Mouse (Mus musculus): ENCODE data around the gene Tarbp1. TPM values are rescaled to one million over a fixed set of nuclear protein-coding genes. Genes with fewer than 3 reads are reported as not detected.

Tarbp1 gene
- polyA plus RNA-seq (2015; fragmentation: Nextera tagmentation; extraction: Ambion mirVana): 1.4 and 1.5 TPM in 2 replicates

DNA sequence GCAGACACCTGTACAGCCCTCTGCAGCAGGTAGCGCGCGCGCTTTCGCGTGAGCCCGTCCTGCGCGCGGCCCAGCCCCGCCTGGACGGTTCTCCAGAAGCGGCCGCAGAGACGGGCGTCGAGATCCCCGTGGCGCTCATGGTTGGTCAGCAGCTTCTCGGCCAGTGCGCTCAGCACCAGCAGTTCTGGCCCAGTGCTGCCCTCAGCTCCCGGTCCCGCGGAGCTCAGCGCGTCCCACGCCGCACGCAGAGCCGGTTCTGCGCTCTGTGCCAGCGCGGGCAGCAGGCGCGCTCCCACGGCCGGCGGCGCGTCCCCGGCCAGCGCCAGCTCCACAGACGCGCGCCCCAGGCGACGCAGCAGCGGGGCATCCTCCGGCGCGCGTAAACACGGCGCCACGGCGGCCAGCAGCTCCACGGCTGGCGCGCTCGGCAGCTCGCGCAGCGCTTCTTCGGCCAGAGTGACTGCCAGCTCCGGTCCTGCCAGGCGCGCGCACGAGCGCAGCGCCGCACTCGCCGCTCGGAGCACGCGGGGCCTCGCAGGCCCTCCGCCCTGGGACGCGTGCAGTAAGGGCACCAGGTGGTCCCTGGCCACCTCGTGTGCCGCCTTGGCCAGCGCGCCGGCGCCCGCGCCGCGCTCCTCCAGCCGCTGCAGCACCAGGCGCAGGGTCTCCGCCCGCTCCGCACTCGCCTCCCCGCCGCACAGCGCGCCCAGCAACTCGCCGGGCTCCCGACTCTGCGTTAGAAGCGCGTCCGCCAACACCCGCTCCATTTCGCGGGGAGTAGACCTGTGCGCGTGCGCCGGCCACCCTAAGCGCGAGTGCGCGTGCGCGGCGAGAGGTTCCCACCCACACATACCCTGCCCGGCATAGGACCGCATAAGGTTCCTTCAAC, at the start of gene Tarbp1:
Gene Tarbp1 (minus strand): TSS at position 767 of the 889 bp plus-strand sequence.
- ATAC-seq: peak; percentile 96
- WGBS: under 1% methylated on average over 117 of the region's 124 CpGs
- H3K27me3 ChIP-seq: peaks cover 10% of the 10 kb centered on the region
- H3K4me3 ChIP-seq: peak within 1 kb of the TSS; percentile 88
- H3K9me3 ChIP-seq (replicated peaks): no peaks in the 10 kb centered on the region
- peaks cover 11% of the 10 kb centered on the region for H3K36me3 ChIP-seq (ENCODE audit: poor library complexity, severe bottlenecking)
- peak within 1 kb of the TSS; percentile 89 for H3K27ac ChIP-seq
- peak within 1 kb of the TSS; percentile 82 for H3K9ac ChIP-seq
- peak within 1 kb of the TSS; percentile 85 for H3K4me2 ChIP-seq
- peaks cover 17% of the 10 kb centered on the region for H3K4me1 ChIP-seq

DNA sequence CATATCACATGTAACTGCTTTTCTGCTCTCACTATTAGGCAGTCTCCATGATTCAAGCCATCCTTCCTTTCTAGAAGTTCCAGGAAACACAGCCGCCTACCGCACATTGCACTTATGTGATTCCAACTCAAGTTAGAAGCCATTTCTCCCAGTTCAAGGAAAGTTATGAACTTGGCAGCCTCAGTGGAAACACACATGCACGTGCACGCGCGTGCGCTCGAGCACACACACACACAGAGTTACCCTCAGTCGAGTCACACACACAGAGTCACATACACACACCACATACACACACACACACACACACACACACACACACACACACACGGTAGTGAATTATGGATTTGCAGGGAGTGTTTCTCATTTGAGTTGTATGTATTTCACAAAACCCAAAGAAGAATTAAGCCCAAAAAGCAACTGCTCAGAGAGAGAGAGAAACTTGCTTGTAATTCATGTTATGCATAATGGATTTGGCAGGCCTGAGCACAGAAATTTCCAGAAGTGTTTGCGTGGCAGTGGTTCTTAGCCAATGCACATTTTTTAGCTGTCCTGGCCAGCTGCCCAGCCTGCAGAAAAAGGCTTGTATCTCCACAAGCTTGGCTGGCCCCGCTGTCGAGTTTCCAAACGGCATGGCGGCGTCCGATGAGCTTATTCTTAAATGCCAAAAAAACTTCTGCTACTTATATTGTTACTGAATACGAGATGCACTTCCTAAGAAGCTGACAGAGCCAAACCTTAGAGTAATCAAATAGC, 49.5 kb upstream of the Tarbp1 start:
- no peak overlapping the region for H3K4me3 ChIP-seq
- no peaks in the 10 kb centered on the region for H3K9me3 ChIP-seq (replicated peaks)
- H3K4me1 ChIP-seq: peaks cover 26% of the 10 kb centered on the region
- no peak overlapping the region for H3K9ac ChIP-seq
- H3K27ac ChIP-seq: peak overlapping the region; percentile 57
- 60% methylated on average over 18 of the region's 18 CpGs for WGBS
- H3K4me2 ChIP-seq: no peak overlapping the region
- ATAC-seq: peak; percentile 37; the same call in 1 of the 2 replicates
- no peaks in the 10 kb centered on the region for H3K36me3 ChIP-seq (ENCODE audit: poor library complexity, severe bottlenecking)
- no peaks in the 10 kb centered on the region for H3K27me3 ChIP-seq

DNA sequence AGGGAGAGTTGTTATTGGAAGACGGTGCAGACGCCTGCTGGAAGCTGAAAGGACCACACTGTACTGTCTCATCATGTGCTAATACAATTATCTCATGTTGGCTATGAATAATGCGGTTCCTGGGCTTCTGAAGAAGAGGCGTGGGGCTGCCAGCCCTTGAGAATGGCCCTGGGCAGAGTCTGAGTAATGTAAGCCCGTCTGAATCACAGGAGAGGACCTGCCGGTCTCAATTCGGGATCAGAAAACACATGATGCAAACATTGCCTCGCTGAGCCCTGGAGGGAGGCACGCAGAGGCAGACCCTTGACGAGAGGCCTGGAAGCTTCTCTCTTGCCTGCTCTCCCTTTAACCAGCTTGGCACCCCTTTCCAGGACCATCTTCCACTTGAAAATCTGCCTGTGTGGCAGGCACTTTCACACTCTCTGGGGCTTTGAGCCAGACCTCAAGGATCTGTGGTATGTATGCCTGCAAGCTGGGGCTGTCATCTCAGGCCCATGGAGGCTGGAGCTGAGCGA, 48.3 kb upstream of the Tarbp1 start:
- Histone ChIP-seq H3K36me3 (ENCODE audit: poor library complexity, severe bottlenecking) (no peaks in the 10 kb centered on the region), H3K4me1 (peaks cover 23% of the 10 kb centered on the region), H3K9ac (no peak overlapping the region), H3K4me2 (no peak overlapping the region), H3K4me3 (no peak overlapping the region), H3K27me3 (no peaks in the 10 kb centered on the region), H3K27ac (peak overlapping the region; percentile 35), H3K9me3 (replicated peaks) (no peaks in the 10 kb centered on the region)
- ATAC-seq: no peak; the same call in 1 of the 2 replicates
- 77% methylated on average over 11 of the region's 11 CpGs for WGBS

DNA sequence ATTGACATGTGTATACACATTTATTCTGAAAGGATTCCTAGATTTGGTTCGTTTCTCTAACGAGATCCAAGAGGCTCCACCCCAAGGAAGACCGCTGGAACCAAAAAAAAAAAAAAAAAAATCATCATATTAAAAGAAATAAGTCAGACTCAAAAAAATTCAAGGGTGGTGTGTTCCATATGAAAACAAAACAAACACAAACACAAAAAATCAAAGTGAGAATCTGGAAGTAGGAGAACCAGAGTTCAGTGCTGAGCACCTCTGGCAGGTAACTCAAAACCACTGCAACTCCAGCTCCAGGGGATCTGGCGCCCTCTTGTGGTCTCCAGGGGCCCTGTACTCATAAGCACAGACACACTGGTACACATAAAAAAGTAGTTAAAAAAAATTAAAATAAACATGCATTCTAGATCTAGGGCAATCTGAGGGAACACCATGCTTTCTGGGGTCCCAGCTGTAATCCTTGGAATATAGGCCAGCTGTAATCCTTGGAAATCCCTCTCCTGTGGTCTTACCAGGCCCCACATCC, 44.6 kb upstream of the Tarbp1 start:
- H3K4me1 ChIP-seq: peaks cover 37% of the 10 kb centered on the region
- ATAC-seq: no peak
- no peaks in the 10 kb centered on the region for H3K36me3 ChIP-seq (ENCODE audit: poor library complexity, severe bottlenecking)
- no peak overlapping the region for H3K4me3 ChIP-seq
- H3K27me3 ChIP-seq: no peaks in the 10 kb centered on the region
- WGBS: 90% methylated on average over 4 of the region's 4 CpGs
- no peaks in the 10 kb centered on the region for H3K9me3 ChIP-seq (replicated peaks)
- H3K9ac ChIP-seq: no peak overlapping the region
- H3K27ac ChIP-seq: no peak overlapping the region
- no peak overlapping the region for H3K4me2 ChIP-seq

DNA sequence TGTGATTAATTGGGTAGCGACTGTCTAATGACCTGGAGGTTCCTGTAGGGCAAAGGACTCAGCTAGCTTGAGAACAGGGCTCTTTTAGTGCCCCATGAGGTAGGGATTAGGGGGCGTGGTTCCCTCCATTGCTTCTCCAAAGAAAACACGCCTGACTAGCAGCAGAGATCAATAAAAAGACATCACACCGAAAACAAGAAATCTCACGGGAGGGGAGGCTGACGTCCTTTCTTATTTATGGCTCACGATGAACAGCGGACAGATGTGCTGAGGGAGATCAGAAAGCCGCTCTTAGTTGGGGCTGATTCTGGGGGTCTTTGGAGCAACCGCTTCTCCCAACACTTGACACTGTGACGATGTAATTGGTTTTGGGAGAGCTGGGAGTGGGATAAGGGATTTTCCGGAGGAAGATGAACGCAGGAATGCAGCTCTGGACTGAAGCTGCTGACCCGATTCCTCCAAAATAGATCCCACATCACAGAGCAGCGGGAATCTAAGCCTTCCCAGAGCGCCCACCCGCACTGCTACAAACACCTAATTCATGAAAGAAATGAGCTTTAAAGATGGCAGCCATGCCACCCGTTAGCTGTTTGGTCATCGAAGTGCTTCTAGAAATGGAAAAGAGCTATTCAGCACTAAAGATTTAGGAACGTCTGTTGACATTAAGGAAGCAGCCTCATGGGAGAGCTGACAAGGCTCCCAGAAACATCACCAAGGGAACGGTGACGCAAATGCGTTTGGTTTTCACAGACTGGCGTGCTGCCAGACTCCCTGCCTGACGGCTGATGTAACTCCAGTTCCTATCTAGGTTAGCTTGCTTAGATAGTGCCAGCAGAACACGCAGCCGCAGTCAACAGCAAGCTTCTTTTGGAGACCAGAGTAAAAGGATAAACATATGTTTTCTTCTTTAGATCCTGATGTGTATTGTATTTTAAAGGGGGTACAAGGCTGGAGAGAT, 42.0 kb upstream of the Tarbp1 start:
- peak; percentile 93 for ATAC-seq
- Histone ChIP-seq H3K4me3 (peak overlapping the region; percentile 34), H3K9ac (peak overlapping the region; percentile 51), H3K4me2 (peak overlapping the region; percentile 68), H3K27me3 (no peaks in the 10 kb centered on the region), H3K9me3 (replicated peaks) (no peaks in the 10 kb centered on the region), H3K4me1 (peaks cover 25% of the 10 kb centered on the region), H3K36me3 (ENCODE audit: poor library complexity, severe bottlenecking) (no peaks in the 10 kb centered on the region), H3K27ac (peak overlapping the region; percentile 88)
- WGBS: 3% methylated on average over 27 of the region's 27 CpGs

DNA sequence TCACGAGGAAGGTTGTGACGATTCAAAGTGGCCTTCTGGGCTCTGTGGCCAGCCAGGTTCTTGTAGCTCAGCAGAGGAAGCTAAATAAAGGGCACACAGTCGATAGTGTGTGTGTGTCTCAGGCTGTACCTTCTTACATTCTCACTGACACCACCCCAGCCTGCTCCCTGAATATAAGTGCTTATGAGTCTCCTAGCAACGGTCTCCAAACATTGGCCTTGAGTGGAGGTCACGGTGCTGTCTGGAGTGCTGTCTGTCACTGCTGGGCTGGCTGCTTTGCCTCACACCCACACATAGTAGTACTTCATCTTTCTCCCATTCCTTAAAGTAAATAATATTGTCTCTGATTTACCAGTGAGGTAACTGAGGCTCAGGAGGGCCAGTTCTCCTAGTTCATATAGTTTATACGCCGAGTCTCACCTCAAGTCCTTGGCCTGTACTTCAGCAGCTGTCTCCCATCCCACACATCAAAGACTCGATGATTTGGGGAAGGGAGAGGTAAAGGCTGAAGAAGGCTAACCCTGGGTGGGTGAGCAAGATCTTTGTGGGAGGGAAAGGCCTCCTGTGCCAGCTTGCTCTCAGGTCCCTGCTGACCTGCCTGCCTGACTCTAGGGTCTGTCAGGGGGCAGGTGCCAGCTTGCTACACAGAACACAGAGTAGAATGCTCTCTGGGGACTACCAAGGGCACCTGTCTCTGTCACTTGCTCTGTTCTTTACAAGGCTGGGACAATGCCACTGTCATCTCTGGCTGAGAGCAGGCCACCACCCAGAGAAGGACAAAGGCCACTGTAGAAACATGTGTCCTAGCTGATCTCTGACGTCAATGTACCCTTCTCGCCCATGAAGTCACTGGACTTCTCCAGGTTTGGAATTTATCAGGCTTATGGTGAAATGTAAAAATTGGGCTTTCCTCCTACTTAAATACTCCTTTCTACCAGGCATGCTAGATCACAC, 39.4 kb upstream of the Tarbp1 start:
- Histone ChIP-seq H3K4me1 (peaks cover 25% of the 10 kb centered on the region), H3K27me3 (no peaks in the 10 kb centered on the region), H3K4me3 (no peak overlapping the region), H3K9me3 (replicated peaks) (no peaks in the 10 kb centered on the region), H3K36me3 (ENCODE audit: poor library complexity, severe bottlenecking) (no peaks in the 10 kb centered on the region), H3K9ac (no peak overlapping the region), H3K27ac (no peak overlapping the region), H3K4me2 (no peak overlapping the region)
- WGBS: 79% methylated on average over 10 of the region's 10 CpGs
- no peak for ATAC-seq

DNA sequence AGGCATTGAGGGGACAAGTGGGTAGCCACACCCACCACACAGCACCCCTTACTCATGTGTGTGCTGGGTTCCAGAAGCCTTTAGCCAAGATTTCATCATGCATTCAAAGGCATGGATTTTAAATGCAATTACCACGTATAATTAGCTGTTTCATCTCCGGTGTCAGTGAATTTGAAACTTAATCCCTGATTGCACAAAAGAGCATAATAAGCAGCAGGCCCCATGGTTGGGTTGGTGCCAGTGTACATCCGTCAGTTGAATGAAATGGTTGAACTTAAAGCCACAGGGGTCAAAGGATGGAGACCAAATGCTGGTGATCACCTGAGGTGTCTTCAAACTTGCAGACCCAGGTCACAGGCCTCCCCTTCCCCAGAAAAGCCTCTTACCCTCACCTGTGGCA, 36.0 kb upstream of the Tarbp1 start:
- WGBS: 34% methylated on average over 3 of the region's 3 CpGs
- Histone ChIP-seq H3K4me2 (no peak overlapping the region), H3K27ac (no peak overlapping the region), H3K27me3 (no peaks in the 10 kb centered on the region), H3K4me3 (no peak overlapping the region), H3K36me3 (ENCODE audit: poor library complexity, severe bottlenecking) (no peaks in the 10 kb centered on the region), H3K9ac (no peak overlapping the region), H3K9me3 (replicated peaks) (no peaks in the 10 kb centered on the region), H3K4me1 (no peaks in the 10 kb centered on the region)
- no peak for ATAC-seq

DNA sequence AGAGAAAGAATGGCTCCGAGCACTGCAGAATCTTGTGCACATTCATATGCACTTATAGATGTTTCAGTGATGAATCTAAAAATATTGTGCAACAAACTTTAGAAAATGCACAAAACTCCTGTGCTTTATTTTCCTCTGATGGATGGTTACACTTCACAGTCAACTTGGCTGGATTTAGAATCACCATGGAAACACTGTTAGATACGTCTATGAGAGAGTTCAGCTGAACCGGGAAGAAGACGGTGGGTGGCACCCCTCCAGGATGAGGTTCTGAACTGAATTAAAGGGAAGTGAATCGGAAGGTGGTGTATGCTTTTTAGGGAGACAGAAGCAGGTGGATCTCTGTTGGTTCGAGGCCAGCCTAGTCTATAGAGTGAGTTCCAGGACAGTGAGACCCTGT, 34.8 kb upstream of the Tarbp1 start:
- no peak for ATAC-seq
- peaks cover 3% of the 10 kb centered on the region; the same call in 1 of the 2 replicates for H3K9me3 ChIP-seq (replicated peaks)
- H3K27me3 ChIP-seq: no peaks in the 10 kb centered on the region
- H3K9ac ChIP-seq: no peak overlapping the region
- no peaks in the 10 kb centered on the region for H3K4me1 ChIP-seq
- H3K4me2 ChIP-seq: no peak overlapping the region
- WGBS: 65% methylated on average over 6 of the region's 6 CpGs
- H3K4me3 ChIP-seq: no peak overlapping the region
- H3K27ac ChIP-seq: no peak overlapping the region
- H3K36me3 ChIP-seq (ENCODE audit: poor library complexity, severe bottlenecking): no peaks in the 10 kb centered on the region

DNA sequence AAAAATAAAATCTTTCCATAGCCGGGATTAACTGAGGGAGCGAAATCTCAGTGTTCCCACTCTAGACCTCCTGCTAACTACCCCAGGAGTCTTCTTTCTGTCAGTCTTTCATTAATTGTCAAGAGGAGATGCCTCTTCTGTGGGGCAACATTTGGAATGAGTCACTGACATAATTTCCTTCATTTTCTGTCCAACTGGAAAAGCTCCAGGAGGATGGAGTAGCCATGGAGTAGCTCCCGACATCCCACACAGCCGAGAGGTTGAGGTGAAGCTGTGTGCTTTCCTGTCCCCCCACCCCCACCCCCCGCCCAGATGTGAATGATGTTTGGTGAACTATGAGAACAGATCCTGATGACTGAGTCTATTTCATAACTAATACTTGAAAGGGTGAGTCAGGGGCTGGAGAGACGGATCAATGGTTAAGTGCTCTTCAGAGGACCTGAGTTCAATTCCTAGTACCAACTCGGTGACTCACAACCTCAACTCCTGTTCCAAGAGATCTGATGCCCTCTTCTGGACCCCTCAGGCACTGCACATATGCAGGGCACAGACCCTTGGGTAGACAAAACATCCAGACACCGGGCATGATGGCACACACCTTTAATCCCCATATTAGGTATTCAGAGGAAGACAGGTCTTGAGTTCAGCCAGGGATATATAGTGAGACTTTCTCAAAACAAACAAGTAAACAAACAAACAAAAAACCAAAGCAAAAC, 34.2 kb upstream of the Tarbp1 start:
- H3K4me3 ChIP-seq: no peak overlapping the region
- no peak overlapping the region for H3K9ac ChIP-seq
- H3K4me2 ChIP-seq: no peak overlapping the region
- no peaks in the 10 kb centered on the region for H3K27me3 ChIP-seq
- 86% methylated on average over 8 of the region's 8 CpGs for WGBS
- no peaks in the 10 kb centered on the region for H3K4me1 ChIP-seq
- ATAC-seq: no peak
- no peaks in the 10 kb centered on the region for H3K36me3 ChIP-seq (ENCODE audit: poor library complexity, severe bottlenecking)
- H3K9me3 ChIP-seq (replicated peaks): peaks cover 3% of the 10 kb centered on the region; the same call in 1 of the 2 replicates
- no peak overlapping the region for H3K27ac ChIP-seq

DNA sequence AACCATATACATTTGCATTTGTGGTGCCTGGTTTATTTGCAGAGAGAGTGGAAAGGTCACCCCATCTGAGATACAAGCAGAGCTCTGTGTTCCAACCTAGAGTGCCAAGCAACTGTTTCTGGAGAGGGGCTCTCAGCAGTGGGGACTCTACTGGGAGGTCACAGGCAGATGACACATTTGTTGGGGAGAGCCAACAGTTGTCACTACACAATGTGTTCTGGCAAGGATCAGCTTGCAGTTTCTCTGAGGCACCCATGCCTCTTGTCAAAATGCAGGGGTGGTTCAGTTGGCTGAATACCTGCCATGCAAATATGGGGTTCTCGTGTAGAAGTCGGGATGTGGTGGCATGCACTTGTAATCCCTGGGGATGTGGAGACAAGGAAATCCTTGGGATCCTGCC, 33.4 kb upstream of the Tarbp1 start:
- 88% methylated on average over 2 of the region's 2 CpGs for WGBS
- no peak for ATAC-seq
- H3K4me1 ChIP-seq: no peaks in the 10 kb centered on the region
- H3K27me3 ChIP-seq: no peaks in the 10 kb centered on the region
- no peak overlapping the region for H3K4me2 ChIP-seq
- H3K9me3 ChIP-seq (replicated peaks): peaks cover 3% of the 10 kb centered on the region; the same call in 1 of the 2 replicates
- H3K4me3 ChIP-seq: no peak overlapping the region
- H3K27ac ChIP-seq: no peak overlapping the region
- no peaks in the 10 kb centered on the region for H3K36me3 ChIP-seq (ENCODE audit: poor library complexity, severe bottlenecking)
- H3K9ac ChIP-seq: no peak overlapping the region
